Mouse (Mus musculus) liver, adult (tissue): ENCODE results near the gene Dusp27.

ENCODE experiments used
- GATA4 ChIP-seq: IDR thresholded peaks from 2 replicates; pipeline ENCODE4 v1.6.1; 2014; ENCODE audit warnings: mild to moderate bottlenecking, low read length; ENCODE audit not compliant: insufficient replicate concordance

Gene Dusp27

GRCm38 (mm10) chr1:166127719-166128118, at the start of gene Dusp27:
Dusp27 (minus strand) TSS chr1:166127922.
- no peak for TF ChIP-seq GATA4

GRCm38 (mm10) chr1:166173621-166174020, 45.9 kb upstream of the Dusp27 start:
- TF ChIP-seq GATA4 = no peak

GRCm38 (mm10) chr1:166172992-166173391, 45.3 kb upstream of the Dusp27 start:
- TF ChIP-seq GATA4 = no peak

- TF ChIP-seq GATA4 = no peak
Measured at GRCm38 (mm10) chr1:166170852-166171251, 43.1 kb upstream of the Dusp27 start.

GRCm38 (mm10) chr1:166169713-166170112, 42.0 kb upstream of the Dusp27 start:
- no peak for TF ChIP-seq GATA4

GRCm38 (mm10) chr1:166168017-166168416, 40.3 kb upstream of the Dusp27 start:
- no peak for TF ChIP-seq GATA4

GRCm38 (mm10) chr1:166167405-166167804, 39.7 kb upstream of the Dusp27 start:
- no peak for TF ChIP-seq GATA4

GRCm38 (mm10) chr1:166165159-166165558, 37.4 kb upstream of the Dusp27 start:
- no peak for TF ChIP-seq GATA4

- no peak for TF ChIP-seq GATA4
Measured at GRCm38 (mm10) chr1:166164580-166164979, 36.9 kb upstream of the Dusp27 start.

- no peak for TF ChIP-seq GATA4
Measured at GRCm38 (mm10) chr1:166160569-166161445, 33.1 kb upstream of the Dusp27 start.

- TF ChIP-seq GATA4 = no peak
Measured at GRCm38 (mm10) chr1:166160111-166160510, 32.4 kb upstream of the Dusp27 start.

- no peak for TF ChIP-seq GATA4
Measured at GRCm38 (mm10) chr1:166158664-166159063, 30.9 kb upstream of the Dusp27 start.

GRCm38 (mm10) chr1:166157712-166158111, 30.0 kb upstream of the Dusp27 start:
- no peak for TF ChIP-seq GATA4

GRCm38 (mm10) chr1:166155113-166155494, 27.4 kb upstream of the Dusp27 start:
- no peak for TF ChIP-seq GATA4

GRCm38 (mm10) chr1:166154162-166155112, 26.7 kb upstream of the Dusp27 start:
- no peak for TF ChIP-seq GATA4
